Mouse (Mus musculus) layer of hippocampus, adult 2 months (tissue): ENCODE results near the gene Glrx5. TPM values are rescaled to one million over a fixed set of nuclear protein-coding genes. Genes with fewer than 3 reads are reported as not detected.

Source experiments
- DNase-seq, 2 experiments: peaks; one replicate each; pipeline ENCODE4 v3.0.0; 2022; ENCODE audit warnings: low spot score in 2 of 2
- H3K27ac ChIP-seq: fragments of 200-600 bp; 2 replicates; pipeline ENCODE4 v1.8.1; 2022
- H3K4me3 ChIP-seq: fragments of 200-600 bp; 2 replicates; pipeline ENCODE4 v1.8.1; 2022; ENCODE audit warnings: mild to moderate bottlenecking
- CTCF ChIP-seq: fragments of 200-600 bp; conservative IDR thresholded peaks from 2 replicates; pipeline ENCODE4 v1.8.1; 2022; ENCODE audit warnings: antibody characterized with exemption, mild to moderate bottlenecking, moderate library complexity
- total RNA-seq, 2 experiments: library from RNA; stranded (reverse); gene quantifications; 2 replicates each; pipeline ENCODE4 v1.2.3; 2021

The Glrx5 gene
- total RNA-seq, 2 experiments from 2014 or later, result 43.9 to 47.0 TPM

DNA sequence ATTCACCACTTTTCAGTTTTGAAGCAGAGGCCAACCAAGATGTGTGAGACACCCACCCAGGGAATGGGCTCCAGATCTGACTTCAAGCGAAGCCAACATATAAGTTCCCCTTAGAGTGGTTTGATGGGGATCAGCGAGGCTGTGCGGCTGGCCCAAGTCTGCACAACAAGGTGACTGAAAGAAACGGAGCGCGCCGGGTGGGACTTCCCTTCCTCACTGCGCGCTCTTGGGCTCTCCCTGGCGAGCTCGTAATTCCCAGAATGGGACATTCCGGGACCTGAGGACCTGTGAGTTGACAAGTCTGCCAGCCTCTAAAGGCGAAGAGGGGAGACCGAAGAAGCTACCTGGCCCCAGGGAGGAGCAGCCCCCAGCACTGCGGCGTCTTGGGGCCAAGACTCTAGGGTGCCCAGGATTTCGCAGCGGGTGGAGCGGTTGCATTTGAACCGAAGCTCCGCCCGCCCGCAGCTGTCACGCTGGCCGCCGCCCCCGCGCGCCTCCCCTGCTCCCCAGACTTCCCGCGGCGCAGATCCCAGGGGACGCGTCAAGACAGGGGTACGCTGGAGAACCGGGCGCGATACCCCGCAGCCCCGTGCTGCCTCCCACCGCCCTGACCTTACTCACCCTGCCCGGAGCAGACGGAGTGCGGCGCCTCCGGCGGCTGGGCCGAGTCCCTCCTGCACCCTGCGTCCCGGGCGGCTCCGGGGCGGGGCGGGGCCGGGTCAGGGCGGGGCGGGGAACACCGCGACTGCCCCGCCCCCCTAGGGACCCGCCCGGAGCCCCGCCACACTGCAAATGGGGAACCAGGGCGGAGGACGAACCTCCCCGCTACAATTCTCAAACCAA lies 22.9 kb upstream of the Glrx5 start, which contains the start of gene Syne3:
Gene Syne3 (minus strand): TSS at position 440 of the 843 bp plus-strand sequence.
- TF ChIP-seq CTCF, result no peak
- DNase-seq, result peak; percentile 56 to 60
- Histone ChIP-seq H3K4me3 (peak within 1 kb of the TSS; percentile 74), H3K27ac (peak within 1 kb of the TSS; percentile 82)

DNA sequence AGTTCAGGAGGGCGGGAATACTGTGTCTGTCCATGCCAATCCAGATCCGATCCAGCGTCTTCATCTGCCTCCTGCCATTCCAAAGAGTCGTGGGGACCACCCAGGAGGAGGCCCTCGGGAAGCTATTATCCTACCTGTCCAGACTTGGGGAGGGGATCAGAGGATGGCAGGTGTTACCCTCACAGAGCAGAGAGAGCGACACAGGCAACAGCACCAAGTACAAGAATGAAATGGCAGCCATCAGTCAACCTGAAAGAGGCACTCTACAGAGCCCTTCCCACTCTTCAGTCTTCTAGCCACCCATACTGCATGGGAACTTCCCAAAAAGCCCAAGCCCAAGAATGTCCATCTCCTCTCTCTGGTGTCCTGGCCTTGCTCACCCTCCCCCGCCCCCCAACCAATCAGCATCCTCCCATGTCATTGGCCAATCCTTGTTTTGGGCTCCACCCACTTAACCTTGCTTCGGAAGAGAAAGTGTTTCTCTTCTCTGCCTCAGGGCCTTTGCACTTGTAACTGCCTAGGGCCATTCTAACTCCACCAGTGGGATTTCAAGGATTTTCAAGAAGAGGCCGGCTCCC lies 22.2 kb upstream of the Glrx5 start:
- no peak for DNase-seq
- TF ChIP-seq CTCF, result no peak
- Histone ChIP-seq H3K4me3 (peak overlapping the region; percentile 74), H3K27ac (peak overlapping the region; percentile 82)

DNA sequence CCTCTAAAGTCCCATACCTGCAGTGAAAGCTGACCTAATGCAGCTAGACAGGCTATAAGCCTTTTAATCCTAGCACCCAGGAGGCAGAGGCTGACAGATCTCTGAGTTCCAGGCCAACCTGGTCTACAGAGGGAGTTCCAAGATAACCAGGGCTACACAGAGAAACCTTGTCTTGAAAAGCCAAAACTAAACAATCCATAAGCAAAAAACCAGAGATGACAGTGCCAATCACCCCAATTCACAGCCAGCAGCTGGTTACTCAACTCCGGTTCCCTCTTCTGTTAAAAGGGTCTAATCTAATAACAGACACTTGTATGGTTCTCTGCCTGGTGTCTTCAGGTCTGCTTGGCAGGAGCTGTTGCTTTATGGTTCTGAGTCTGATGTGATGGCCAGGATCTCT lies 20.9 kb upstream of the Glrx5 start:
- TF ChIP-seq CTCF, result no peak
- H3K27ac ChIP-seq, result no peak overlapping the region
- DNase-seq, result no peak
- no peak overlapping the region for H3K4me3 ChIP-seq

DNA sequence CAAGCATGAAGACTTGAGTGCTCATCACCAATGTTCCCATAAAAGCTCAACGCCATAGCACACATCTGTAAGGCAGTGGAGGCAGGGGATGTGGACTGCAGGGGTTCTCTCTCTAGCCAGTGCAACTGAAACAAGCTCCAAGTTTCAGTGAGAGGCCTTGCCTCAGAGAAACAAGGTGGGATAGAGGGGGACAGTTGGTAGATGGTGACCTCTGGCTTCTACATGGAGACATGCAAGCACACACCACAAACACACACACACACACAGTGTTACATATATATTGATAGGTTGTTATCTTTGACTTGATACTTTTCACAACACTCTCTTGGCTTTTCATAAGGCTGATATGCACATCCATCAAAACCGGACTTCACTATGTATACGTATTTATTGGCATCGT lies 20.2 kb upstream of the Glrx5 start:
- DNase-seq, result no peak
- no peak for TF ChIP-seq CTCF
- no peak overlapping the region for H3K27ac ChIP-seq
- H3K4me3 ChIP-seq, result no peak overlapping the region

DNA sequence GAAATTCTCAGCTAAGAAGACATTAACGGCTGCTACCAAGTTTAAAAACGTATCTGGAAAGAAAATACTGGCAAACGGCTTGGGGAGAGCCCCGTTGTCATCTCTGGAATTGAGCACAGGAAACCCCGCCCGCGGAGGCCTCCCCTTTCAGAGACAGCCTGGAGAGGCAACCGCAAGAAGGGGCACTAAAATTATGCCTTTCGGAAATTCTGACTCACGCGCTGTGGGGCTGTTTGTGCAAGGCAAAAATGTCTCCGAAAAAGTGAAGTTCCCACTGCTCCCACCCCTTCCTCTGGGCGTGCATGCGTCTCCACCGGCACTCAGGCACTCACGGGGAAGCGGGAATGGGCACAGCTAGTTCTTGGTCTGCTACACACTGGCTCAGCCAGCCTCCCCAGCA lies 19.4 kb upstream of the Glrx5 start:
- Histone ChIP-seq H3K27ac (0 out of 2 replicates have a peak overlapping the region, but pooled peaks have one; percentile 10), H3K4me3 (peak overlapping the region; percentile 11; the same call in 1 of the 2 replicates)
- peak in 1 of 2 experiments; percentile 34 for DNase-seq
- TF ChIP-seq CTCF, result no peak

DNA sequence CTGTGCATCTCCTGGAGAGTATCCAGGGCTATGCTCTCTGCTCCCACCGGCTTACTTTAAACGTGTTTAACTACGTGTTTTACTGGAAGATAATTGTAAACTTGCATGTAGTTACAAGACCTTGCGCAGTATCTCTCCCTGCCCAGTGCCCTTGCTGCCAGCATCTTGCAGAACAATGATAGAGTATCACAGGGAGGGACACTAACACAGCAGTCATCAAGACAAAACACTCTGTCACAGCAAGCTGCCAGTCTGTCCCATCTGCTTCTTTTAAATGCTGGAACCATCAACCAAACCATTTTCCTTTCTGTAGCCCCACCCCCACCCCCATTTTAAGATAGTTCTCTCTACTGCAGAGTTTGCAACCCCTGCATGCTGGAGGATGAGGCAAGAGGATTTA lies 16.3 kb upstream of the Glrx5 start:
- Histone ChIP-seq H3K27ac (peak overlapping the region; percentile 78), H3K4me3 (no peak overlapping the region)
- TF ChIP-seq CTCF, result no peak
- DNase-seq, result peak in 1 of 2 experiments; percentile 33

DNA sequence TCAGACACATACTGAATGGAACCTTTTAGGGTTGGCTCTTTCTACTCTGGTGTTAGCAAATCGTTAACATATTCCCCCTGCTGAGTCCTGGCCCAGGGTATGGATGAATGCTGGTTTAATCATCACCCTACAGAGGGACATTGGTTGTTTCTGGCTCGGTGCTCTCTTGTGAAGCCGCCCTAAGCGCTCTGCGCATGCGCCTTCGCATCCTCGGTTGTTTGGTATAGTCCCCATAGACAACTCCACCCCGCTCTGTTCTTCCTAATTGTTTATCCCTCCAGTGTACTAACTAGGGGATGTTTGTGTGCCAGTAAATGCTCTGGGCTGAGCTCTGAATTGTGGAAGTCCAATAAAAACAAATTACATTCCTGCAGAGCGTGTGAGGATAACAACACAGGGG lies 15.8 kb upstream of the Glrx5 start:
- H3K4me3 ChIP-seq, result no peak overlapping the region
- TF ChIP-seq CTCF, result no peak
- peak overlapping the region; percentile 78 for H3K27ac ChIP-seq
- no peak for DNase-seq

DNA sequence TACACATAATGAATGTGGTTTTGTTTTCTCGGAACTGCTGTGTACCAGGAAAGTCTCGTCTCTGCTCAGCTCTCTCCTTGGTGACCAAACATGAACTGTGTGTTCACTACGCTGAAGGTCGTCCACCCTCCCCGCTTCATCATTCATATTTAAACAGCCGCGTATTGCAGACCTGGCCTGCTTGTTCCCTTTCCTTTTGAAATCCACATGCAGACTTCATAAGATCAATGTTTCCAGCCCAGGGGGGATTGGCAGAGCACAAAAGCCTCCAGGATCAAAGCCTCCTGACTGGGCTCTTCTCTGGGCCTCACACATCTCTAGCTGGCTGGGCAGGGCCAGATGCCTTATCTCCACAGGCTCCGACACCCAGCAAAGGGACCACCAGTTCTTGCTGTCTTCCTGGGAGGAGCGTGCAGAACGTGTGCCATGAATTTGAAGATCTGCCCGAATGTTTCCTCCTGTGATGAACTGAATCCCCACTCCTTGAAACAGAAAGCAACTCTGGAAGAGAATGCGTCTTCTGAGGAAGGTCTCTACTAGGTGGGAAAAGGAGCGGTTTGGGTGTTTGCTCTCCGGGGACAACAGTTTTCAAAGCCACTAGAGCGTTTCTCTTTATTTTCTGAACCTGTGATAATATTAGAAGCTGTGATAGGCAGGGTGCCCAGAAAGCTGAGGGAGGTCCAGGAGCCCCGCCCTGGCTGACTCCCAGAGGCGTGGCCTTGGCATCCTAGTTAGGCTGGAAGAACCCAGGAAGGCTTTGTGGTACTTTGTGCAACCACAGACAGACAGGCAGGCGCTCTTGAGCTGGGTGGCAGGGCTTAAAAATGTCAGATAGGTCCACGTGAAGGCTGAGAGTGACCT lies 12.9 kb upstream of the Glrx5 start:
- peak overlapping the region; percentile 72 for H3K27ac ChIP-seq
- DNase-seq, result no peak
- peak; percentile 24; the same call in 1 of the 2 replicates for TF ChIP-seq CTCF
- no peak overlapping the region; the same call in 1 of the 2 replicates for H3K4me3 ChIP-seq

DNA sequence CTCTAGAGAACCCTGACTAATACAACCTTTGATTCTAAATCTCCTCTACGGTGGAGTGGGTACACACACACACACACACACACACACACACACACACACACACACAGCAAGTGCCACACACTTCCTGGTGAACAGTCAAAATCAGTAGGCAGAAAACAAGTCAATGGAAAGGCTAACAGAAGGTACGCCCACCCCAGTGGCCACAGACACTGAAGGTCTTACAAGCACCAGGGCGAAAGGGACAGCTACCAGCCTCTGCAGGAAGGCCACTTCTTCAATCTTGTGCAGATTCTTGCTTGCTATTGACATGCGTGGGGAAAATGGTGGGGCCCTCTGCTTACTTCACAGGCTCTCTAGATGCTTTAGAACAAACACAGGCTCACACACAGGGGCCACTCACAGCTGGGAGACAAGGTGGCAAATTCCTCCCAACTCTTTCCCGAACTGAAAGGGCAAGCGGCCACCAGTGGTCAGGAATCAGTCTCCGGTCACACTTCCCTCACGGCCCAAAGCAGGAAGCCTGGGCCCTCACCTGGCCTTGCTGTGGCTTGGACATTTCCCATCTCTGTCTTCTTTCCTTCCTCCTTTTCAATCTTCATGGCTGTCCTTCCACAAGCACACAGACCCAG lies 10.9 kb upstream of the Glrx5 start:
- no peak overlapping the region for H3K4me3 ChIP-seq
- no peak for DNase-seq
- H3K27ac ChIP-seq, result peak overlapping the region; percentile 57; the same call in 1 of the 2 replicates
- no peak for TF ChIP-seq CTCF

DNA sequence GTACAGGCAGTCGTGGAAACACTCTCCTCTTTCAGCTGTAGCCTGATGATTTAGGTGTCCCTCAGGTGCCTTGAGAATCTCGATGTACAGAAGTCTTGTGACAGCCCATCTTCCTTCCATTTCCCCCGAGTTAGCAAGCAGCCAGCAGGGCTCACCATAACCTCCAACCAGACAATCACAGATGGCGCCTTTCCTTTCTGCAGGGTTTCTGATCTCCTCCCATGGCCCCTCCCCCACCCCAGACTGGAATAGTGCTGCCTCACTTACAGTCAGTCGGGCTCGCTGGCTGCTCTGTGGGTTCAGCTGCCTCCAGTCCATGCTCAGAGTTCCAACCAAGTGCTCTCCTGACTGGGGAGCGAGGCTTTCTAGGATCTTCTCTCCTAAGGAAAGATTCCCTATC lies 10.3 kb upstream of the Glrx5 start:
- peak overlapping the region; percentile 57; the same call in 1 of the 2 replicates for H3K27ac ChIP-seq
- H3K4me3 ChIP-seq, result no peak overlapping the region
- DNase-seq, result peak in 1 of 2 experiments; percentile 53
- TF ChIP-seq CTCF, result no peak

DNA sequence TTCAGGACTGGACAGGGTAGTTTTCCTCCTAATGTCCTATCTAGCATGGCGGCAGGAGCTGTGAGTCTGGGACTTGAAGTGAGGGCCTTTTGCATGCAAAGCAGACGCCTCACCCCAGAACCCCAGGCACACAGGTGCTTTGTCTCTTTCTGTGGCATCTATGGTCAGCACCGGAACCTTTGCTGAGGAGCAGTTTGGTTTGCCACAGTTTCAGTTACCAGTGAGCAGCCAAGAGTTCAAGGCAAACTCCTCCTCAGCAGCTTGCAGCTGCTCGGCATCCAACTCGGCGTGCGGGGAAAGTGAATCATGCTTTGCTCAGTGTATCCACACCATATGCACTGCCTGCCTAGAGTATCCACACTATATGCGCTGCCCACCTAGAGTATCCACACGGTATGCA lies 9.7 kb upstream of the Glrx5 start:
- TF ChIP-seq CTCF, result no peak
- Histone ChIP-seq H3K27ac (no peak overlapping the region), H3K4me3 (no peak overlapping the region)
- no peak for DNase-seq

DNA sequence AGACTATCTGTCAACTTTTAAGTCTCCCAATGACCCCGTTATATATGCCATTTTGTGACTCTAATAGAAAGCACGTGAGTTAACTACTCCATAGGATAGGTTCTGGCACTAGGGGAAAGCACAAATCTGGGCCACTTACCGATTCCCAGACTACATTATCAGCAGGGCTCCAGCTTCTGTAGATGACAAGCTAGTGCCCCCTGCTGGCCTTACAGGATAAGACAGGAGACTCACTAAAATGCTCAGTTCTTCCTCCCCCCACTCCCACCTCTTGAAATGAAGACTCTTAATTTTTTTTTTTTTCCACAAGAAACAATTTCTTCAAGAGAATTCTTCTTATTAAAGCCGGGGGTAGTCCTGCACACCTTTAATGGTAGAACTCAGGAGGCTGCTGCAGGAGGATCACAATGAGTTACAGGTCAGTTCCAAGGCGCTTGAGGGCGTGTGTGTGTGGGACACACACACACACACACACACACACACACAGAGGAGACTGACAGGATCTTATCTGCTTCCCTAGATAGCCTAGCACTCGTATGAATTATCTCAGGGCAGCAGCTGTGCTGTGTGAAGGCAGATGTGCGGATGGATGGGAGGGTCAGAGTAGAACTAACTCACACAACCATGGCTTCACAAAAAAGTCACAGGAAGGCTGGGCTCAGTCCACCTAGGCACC lies 7.1 kb upstream of the Glrx5 start:
- no peak overlapping the region for H3K27ac ChIP-seq
- peak; percentile 62 to 81 for DNase-seq
- TF ChIP-seq CTCF, result peak; percentile 89
- H3K4me3 ChIP-seq, result no peak overlapping the region
